Mouse (Mus musculus) bone marrow macrophage, adult 2 months (primary cell): ENCODE results near the gene Pex26. TPM values are rescaled to one million over a fixed set of nuclear protein-coding genes. Genes with fewer than 3 reads are reported as not detected.

Experiments used
- H3K27ac ChIP-seq: 2 replicates; pipeline ENCODE4 v1.5.1; 2012; ENCODE audit warnings: low read depth, low read length; ENCODE audit not compliant: insufficient read depth
- H3K4me1 ChIP-seq: 2 replicates; pipeline ENCODE4 v1.6.1; 2012; ENCODE audit warnings: low read length; ENCODE audit not compliant: control insufficient read depth, insufficient read depth
- H3K4me3 ChIP-seq: 2 replicates; pipeline ENCODE4 v1.5.1; 2012; ENCODE audit warnings: mild to moderate bottlenecking, low read length, moderate library complexity; ENCODE audit not compliant: insufficient read depth
- CTCF ChIP-seq: IDR thresholded peaks from 2 replicates; pipeline ENCODE4 v1.5.1; 2012; ENCODE audit warnings: low read depth, mild to moderate bottlenecking, low read length, moderate library complexity
- POLR2A ChIP-seq: IDR thresholded peaks from 2 replicates; pipeline ENCODE4 v1.6.1; 2012; ENCODE audit warnings: mild to moderate bottlenecking, low read depth, low read length, borderline replicate concordance
- polyA plus RNA-seq: library from polyadenylated mRNA; stranded (reverse); fragments of >200 nt; gene quantifications from 2 replicates; pipeline ENCODE4 v1.2.4, GENCODE M21; 2012; ENCODE audit not compliant: missing spikeins, insufficient read depth, insufficient read length

Pex26 gene
- polyA plus RNA-seq, 1 experiment = 5.2 TPM

DNA sequence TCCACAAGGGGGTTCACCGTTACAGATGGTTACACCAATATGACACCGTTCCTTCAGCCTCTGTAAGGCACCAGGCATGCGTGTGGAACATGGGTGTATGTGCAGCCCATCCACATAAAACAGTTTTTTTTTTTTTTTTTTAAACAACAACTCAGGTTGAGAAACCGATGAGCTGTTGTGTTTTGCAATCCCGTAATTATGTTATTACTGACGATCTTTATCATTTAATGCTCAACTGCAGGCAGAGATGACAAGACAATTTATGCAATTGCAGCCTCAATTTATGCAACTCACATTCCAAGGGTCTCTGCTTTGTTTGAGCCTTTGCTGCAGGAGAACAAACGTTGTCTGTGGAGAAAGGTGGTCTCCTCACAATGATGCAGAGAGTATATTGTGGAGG lies 3.6 kb upstream of the Pex26 start:
- Histone ChIP-seq H3K27ac (no peak overlapping the region), H3K4me3 (no peak overlapping the region), H3K4me1 (no peaks in the 10 kb centered on the region; the same call in 1 of the 2 replicates)
- TF ChIP-seq POLR2A = no peak
- TF ChIP-seq CTCF = no peak

DNA sequence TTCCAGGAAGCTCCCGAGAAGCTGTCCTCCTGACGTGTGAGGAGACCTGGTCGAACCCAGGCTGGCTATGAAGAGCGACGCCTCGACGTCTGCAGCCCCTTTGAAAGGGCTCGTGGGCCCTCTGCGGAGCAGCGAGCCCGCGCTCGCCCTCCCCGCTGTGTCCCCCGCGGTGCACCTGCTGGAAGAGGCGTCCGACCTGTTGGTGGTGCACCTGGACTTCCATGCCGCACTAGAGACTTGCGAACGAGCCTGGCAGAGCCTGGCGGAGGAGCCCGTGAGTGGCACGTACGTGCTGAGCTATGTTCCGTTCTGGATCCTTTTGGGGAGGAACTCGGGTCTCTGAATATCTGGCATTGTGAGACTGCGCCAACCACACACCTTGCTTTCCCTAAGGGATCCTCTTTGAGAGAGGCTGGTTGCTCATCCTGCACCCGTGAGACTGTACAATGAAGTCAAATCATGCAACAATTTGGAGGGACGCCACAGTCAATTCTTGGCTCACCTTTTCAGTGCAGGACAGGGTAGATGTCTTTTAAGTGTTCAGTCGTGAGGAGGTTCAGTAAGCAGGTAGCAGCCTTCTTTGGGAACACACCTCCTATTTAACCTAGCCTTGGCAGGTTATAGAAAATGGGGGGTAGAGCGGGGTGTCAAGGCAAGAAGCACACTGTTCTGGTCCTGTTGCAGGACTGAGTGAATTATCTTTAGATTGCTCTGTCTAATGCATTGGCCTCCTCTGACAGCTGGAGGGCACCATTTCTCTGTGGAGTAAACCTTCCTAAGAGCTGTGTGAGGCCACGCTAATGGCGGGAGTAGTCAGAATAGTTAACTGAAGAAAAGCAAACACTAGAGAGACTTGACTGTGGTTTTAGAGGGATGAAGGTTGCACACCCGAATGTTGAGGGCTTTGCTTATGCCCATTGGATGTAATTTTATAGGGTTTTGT lies 1.0 kb downstream of the Pex26 start:
- TF ChIP-seq CTCF (no peak; the same call in 1 of the 2 replicates), POLR2A (no peak)
- Histone ChIP-seq H3K27ac (no peak overlapping the region), H3K4me1 (no peaks in the 10 kb centered on the region; the same call in 1 of the 2 replicates), H3K4me3 (peak overlapping the region; percentile 76)

DNA sequence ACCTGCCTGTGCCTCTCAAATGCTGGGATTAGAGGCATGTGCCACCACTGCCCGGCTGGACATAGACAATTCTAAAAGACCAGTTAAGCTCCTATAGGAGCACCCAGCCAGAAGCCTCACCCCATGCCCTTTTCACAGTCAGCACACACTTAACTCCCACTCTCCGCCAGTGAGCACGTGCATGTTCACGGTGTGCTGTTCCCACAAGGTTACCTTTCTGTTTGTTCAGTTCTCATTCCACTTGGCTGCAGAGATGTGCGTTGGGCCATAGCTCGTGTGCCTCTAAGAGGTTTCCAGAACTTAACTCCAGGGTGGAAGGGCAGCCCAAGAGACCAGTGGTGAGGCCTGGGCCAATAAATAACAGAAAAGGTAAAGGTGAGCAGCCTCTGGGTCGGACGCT lies 1.8 kb downstream of the Pex26 start:
- no peaks in the 10 kb centered on the region; the same call in 1 of the 2 replicates for H3K4me1 ChIP-seq
- H3K27ac ChIP-seq = no peak overlapping the region
- TF ChIP-seq POLR2A = no peak
- no peak overlapping the region for H3K4me3 ChIP-seq

DNA sequence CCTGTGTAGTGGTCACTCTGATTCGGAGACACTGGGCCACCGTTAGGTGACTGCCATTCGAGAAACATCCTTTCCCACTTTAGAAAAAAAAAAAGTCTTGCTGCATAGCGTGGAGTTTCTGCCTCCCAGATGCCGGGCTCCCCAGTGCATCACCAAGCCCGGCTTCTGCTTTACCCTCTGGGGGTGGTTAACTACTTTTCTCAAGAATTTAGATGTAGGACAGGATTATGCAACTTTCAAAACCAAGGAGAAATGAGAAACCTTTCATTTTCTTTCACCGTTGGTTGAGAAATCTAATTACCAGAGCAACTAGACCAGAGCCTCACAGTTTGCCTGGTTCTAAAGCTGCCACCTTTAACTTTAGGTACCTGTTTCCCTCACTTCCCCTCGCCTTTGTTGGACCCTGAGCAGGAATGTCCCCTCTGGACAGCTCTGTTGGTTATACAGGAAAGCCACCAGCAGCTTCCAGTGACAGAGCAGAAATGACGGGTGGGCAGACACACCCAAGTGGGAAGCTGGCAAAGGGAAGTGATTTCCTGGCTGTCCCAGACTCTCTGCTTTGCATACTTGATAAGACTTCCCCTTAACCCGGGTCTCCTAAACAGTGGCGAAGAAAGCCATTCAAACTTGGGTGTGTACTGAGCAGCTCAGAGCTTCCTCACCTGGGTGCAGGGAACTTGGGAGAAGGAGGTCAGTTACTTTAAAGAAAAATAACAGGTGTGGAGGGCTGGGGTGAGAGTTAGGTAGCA lies 8.0 kb downstream of the Pex26 start:
- Histone ChIP-seq H3K4me1 (peaks cover 10% of the 10 kb centered on the region), H3K4me3 (no peak overlapping the region), H3K27ac (no peak overlapping the region)
- TF ChIP-seq CTCF = no peak
- no peak for TF ChIP-seq POLR2A

DNA sequence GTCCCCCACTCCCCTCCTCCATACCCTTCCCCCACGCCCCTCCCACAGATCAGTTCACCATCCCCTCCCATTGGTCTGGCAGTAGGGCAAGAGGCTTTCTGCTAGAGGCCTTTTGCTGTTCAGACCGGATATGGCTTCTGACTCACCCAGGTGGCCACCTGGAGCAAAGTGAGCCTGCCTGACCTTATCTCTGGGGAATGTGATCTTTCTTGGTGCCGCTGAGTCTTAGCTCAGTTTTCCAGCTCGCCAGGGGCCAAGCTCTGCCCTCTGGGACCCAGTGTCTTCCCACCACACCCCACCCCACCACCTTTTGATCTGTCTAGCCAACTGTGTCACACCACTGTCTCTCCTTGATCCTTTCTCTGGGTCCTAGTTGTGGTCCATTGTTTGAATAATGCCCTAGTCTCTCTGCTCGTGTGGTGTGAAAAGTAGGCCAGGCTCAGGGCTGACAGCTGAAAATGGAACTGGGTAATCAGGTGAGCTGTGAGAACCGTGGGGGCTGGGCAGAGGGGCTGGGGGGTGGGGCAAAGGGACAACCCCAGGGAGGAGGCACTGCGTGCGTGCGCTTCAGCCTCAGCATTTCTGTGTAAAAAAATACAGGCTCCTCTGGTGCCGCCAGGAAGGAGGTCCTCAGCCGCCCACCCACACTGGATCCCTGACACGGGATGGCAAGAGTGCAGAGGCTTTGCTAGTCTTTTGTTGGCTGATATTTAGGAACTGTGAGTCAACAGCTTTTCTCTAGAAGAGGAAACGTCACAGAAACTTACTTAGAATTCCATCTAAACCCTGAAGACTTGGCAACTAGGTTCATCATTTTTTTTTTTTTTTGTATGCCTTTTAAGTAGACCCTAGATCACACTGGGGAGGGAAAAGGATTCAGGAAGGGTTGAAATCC lies 10.8 kb downstream of the Pex26 start:
- no peak for TF ChIP-seq CTCF
- TF ChIP-seq POLR2A = no peak
- peaks cover 10% of the 10 kb centered on the region for H3K4me1 ChIP-seq
- no peak overlapping the region for H3K27ac ChIP-seq
- no peak overlapping the region for H3K4me3 ChIP-seq

DNA sequence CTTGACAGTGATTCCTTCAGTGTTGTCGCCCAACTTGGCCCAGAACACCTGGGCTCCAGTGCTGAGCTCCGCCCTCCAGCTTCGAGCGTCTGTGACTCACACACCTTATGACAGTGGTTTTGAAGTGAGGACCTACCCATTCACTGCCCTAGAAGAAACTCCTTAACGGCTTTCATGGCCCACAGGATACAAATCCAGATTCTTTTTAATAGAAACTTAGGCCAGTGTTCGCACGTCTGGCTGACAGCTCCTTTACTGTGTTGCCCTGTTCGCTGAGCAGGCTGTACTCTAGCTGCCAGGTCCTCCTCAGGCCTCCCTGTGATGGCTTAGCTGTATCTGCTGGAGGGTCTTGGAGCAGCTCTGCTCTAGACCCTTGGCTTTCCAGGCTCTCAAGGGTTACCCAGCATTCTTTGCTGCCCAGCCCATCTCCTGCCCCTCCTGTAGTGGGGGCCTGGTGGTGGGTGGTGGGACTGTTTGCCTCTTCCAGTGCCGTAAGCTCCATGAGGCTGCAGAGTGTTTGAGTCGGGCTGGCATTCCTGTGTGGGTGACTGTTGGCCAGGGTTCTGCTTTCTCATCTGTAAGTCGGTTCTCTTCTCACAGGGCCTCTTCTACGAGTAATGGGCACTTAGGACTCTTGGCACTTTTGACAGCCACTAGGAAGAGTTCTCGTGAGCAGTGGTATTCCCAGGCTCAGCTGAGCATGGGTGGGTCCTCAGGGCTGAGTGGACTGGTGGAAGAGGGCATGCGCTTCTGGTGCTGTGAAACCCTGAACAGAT lies 11.7 kb downstream of the Pex26 start:
- Histone ChIP-seq H3K4me1 (peaks cover 10% of the 10 kb centered on the region), H3K4me3 (no peak overlapping the region), H3K27ac (no peak overlapping the region)
- TF ChIP-seq POLR2A (no peak), CTCF (no peak)

DNA sequence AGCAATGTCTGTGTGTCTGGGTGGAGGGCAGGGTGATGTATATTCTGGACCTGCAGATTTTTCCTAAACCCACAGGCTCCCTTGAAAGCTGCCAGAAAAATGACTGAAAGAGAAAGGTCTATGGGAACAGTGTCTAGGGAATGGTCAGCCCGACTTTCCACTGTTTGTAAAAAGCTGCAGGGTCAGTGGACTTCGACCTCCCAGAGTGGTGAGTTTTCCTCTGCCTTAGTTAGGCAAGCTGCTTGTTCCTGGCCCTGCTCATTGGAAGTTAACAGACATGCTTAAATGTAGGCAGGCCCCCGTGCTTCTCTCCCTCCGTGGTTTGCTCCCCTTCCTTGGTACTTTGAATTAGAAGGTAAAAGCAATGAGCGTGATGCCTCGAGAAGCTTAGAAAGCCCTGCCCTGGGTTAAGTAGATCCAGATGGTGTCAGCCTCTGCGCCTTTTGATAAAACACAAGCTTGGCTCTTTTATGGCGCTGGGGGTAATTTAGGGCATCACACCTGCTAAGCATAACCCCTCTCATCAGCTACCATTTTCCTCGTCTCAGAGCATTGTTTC lies 14.4 kb downstream of the Pex26 start:
- Histone ChIP-seq H3K27ac (no peak overlapping the region), H3K4me3 (no peak overlapping the region)
- TF ChIP-seq POLR2A = no peak
- TF ChIP-seq CTCF = no peak

DNA sequence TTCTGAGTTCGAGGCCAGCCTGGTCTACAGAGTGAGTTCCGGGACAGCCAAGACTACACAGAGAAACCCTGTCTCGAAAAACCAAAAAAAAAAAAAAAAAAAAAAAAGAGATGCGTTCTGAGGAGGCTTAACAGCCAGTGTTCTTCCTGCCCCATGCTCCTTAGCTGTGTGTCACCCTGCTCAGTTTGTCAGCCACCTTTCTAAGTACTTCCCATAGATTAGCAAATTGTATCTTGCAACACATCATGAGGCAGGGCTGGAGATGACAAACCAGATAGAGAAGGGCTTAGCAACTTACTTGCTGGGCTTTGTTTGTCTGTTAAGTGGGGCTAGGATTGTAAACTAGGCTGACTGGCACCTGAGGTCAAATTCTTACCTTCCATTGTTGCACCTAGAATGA lies 17.0 kb downstream of the Pex26 start:
- Histone ChIP-seq H3K4me1 (no peaks in the 10 kb centered on the region), H3K27ac (no peak overlapping the region), H3K4me3 (no peak overlapping the region)
- no peak for TF ChIP-seq CTCF
- TF ChIP-seq POLR2A = no peak

More for the DNA sequence above, 14.4 kb downstream of the Pex26 start:
- H3K4me1 ChIP-seq = no peaks in the 10 kb centered on the region
